Mouse (Mus musculus) induced T-regulatory cell, adult 2 months (primary cell): Measurements from ENCODE around the gene Lclat1.

Source experiments
- DNase-seq: peaks from one replicate; pipeline ENCODE4 v3.0.0-alpha.2; 2012; ENCODE audit warnings: low read depth

Gene Lclat1

GRCm38 (mm10) chr17:73200380-73200779 is 92.6 kb downstream of the Lclat1 start:
- DNase-seq = no peak

GRCm38 (mm10) chr17:73203642-73204332 is 96.0 kb downstream of the Lclat1 start:
- no peak for DNase-seq

- DNase-seq = no peak
These were observed 103.3 kb downstream of the Lclat1 start for GRCm38 (mm10) chr17:73210960-73211531.

- no peak for DNase-seq
These were observed 105.0 kb downstream of the Lclat1 start for GRCm38 (mm10) chr17:73212754-73213153.

GRCm38 (mm10) chr17:73213187-73213586 is 105.4 kb downstream of the Lclat1 start:
- no peak for DNase-seq

- no peak for DNase-seq
These were observed 105.9 kb downstream of the Lclat1 start for GRCm38 (mm10) chr17:73213677-73214076.

GRCm38 (mm10) chr17:73217274-73217673 is 109.5 kb downstream of the Lclat1 start:
- DNase-seq = no peak

- DNase-seq = no peak
These were observed 113.0 kb downstream of the Lclat1 start for GRCm38 (mm10) chr17:73220746-73221145.

GRCm38 (mm10) chr17:73222077-73222476 is 114.3 kb downstream of the Lclat1 start:
- DNase-seq = peak; percentile 73

GRCm38 (mm10) chr17:73225442-73225841 is 117.7 kb downstream of the Lclat1 start:
- DNase-seq = no peak

GRCm38 (mm10) chr17:73225996-73226395 is 118.2 kb downstream of the Lclat1 start:
- DNase-seq = no peak

GRCm38 (mm10) chr17:73226595-73226994 is 118.8 kb downstream of the Lclat1 start:
- no peak for DNase-seq

GRCm38 (mm10) chr17:73227361-73227760 is 119.6 kb downstream of the Lclat1 start:
- DNase-seq = no peak

GRCm38 (mm10) chr17:73229445-73230155 is 121.8 kb downstream of the Lclat1 start:
- no peak for DNase-seq

- DNase-seq = no peak
These were observed 122.7 kb downstream of the Lclat1 start for GRCm38 (mm10) chr17:73230340-73230989.

GRCm38 (mm10) chr17:73231337-73231736 is 123.6 kb downstream of the Lclat1 start:
- no peak for DNase-seq

- no peak for DNase-seq
These were observed 124.8 kb downstream of the Lclat1 start for GRCm38 (mm10) chr17:73232593-73232992.

GRCm38 (mm10) chr17:73233975-73234374 is 126.2 kb downstream of the Lclat1 start:
- no peak for DNase-seq

- DNase-seq = no peak
These were observed 129.5 kb downstream of the Lclat1 start for GRCm38 (mm10) chr17:73237178-73237853.

- no peak for DNase-seq
These were observed 130.7 kb downstream of the Lclat1 start for GRCm38 (mm10) chr17:73238501-73238900.

- no peak for DNase-seq
These were observed 133.5 kb downstream of the Lclat1 start for GRCm38 (mm10) chr17:73241085-73241848.
